Mouse (Mus musculus): ENCODE measurements around the gene Tekt3.

DNA sequence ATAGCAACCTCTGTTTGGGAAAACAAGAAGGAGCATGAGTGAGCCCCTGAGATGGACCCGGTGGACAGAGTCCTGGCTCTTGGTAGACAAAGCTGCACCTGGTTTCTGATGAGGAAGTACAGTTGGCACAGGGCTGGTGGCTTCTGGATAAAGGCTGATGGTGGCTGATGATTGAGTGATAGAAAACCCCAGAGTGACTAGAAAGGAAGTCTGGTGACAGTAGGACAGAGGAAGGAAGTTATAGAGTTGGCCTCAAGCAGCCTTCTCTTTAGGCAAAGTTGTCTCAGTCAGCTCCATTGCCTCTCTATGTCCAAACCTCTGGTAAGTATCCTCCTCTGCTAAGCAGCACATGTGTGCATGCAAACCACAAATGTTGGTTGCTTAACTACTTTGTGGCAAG, 1.5 kb upstream of the Tekt3 start:
- TF ChIP-seq CTCF (IDR thresholded peaks at IDR 0.05) (no peak), POLR2A (IDR thresholded peaks at IDR 0.05; ENCODE audit: insufficient read depth, low read depth, low read length) (no peak)
